Mouse (Mus musculus): ENCODE measurements around the gene Nid2.

Nid2 gene

DNA sequence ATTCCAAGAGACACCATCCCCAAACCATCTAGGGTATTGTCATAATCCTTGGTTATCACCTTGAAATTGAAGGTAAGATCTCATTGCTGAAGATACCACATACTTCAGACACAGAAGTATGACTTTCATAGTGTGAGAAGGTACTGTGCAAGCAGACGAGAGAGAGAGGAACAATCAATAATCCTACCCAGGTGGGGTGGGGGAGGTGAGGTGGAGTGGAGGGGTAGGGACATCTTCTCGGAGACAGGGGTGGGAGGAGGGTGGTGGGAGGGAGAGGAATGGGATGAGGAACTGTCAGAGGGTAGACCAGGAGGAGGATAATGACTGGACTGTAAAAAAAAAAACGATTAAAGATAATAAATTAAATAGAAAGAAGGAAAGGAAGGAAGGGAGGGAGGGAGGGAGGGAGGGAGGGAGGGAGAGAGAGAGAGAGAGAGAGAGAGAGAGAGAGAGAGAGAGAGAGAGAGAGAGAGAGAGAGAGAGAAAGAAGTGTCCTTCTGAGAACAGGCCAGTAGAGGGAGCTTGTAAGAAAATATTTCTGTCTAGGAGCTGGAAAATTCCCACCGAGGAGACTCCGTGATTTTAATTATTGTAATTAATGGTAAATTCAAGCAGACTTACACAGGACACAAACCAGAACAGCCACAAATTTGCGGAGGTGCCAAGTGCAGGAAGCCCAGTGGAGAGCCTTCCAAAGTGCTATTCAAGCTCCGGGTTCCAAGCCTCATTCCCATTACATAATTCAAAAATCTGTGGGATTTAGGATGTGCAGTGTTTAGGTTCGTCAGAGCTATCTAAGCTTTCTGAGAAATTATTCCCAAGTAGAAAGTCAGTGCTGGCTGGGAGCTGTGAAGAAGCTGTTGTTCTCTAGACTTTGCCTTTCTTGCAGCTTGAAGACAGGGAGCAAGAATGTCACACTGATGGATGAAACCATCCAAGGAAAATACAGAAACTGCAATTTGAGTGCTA, 108.0 kb downstream of the Nid2 start:
- in situ Hi-C loops (cut with MboI, MseI): no loop called here

DNA sequence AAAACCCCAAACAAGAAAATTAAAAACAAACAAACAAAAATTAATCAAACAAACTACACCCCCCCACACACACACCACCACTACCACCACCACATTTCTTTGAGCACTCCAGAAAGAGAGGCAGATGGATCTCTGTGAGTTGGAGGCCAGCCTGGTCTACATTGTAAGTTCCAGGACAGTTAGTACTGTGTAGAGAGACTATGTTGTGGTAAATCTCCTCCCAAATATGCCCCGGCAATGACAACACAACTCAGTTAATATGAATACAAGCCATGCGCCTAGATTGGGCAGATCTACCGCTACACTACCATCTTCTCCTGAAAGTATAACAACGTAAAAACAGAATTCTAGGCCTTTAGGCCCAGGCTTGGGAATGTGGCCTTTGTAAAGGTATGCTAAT, 109.2 kb downstream of the Nid2 start:
- in situ Hi-C loops (cut with MboI, MseI): no loop called here
